Mouse (Mus musculus): ENCODE data around the gene Gm9747. TPM values are rescaled to one million over a fixed set of nuclear protein-coding genes. Genes with fewer than 3 reads are reported as not detected.
A peak's percentile ranks its signal among the peaks of the same experiment; 100 is the strongest.

Gene Gm9747
- total and polyA plus RNA-seq, 3 experiments: not detected

GRCm38 (mm10) chr1:82223042-82223795 lies 9.7 kb upstream of the Gm9747 start:
- Histone ChIP-seq H3K27ac (ENCODE audit: insufficient read depth, low read depth) (no peak overlapping the region), H3K79me2 (replicated peaks; ENCODE audit: control insufficient read depth, extremely low read depth, insufficient read depth, poor library complexity, severe bottlenecking) (no peaks in the 10 kb centered on the region), H3K36me3 (replicated peaks in 1 of 2; ENCODE audit: control insufficient read depth in 1 of 2, insufficient read depth in 1 of 2, low read length in 1 of 2) (no peaks in the 10 kb centered on the region), H3K4me2 (ENCODE audit: insufficient read depth, low read depth, poor library complexity, severe bottlenecking) (no peak overlapping the region), H3K4me1 (ENCODE audit: control insufficient read depth in 1 of 2, insufficient read depth in 2 of 2) (no peaks in the 10 kb centered on the region), H3K27me3 (replicated peaks) (no peaks in the 10 kb centered on the region), H3K9ac (ENCODE audit: insufficient read depth, low read depth) (no peak overlapping the region), H3K4me3 (replicated peaks in 1 of 3; ENCODE audit: low read depth in 2 of 3, low read length in 2 of 3, poor library complexity in 1 of 3) (no peak overlapping the region), H3K9me3 (replicated peaks; ENCODE audit: low read length) (no peaks in the 10 kb centered on the region)
- TF ChIP-seq CHD1 (IDR thresholded peaks at IDR 0.05; ENCODE audit: low read depth, low read length) (no peak), MAFK (IDR thresholded peaks at IDR 0.05; ENCODE audit: insufficient replicate concordance, low read length) (peak; percentile 80)
- no peak for DNase-seq (ENCODE audit: extremely low read depth)
- dilution Hi-C loops (cut with MboI; ENCODE audit: extremely low pct_ligation_motif_present, extremely low pct_unique_long_range_greater_than_20kb, low sequenced_read_pairs) (no loop called here), in situ Hi-C loops (cut with MboI; ENCODE audit: low pct_ligation_motif_present, low pct_unique_long_range_greater_than_20kb, low sequenced_read_pairs) (no loop called here)

GRCm38 (mm10) chr1:82228841-82229240 lies 4.1 kb upstream of the Gm9747 start:
- dilution Hi-C loops (cut with MboI; ENCODE audit: extremely low pct_ligation_motif_present, extremely low pct_unique_long_range_greater_than_20kb, low sequenced_read_pairs): no loop called here
- Histone ChIP-seq H3K9me3 (replicated peaks; ENCODE audit: low read length) (no peaks in the 10 kb centered on the region), H3K4me3 (replicated peaks in 1 of 3; ENCODE audit: low read depth in 2 of 3, low read length in 2 of 3, poor library complexity in 1 of 3) (no peak overlapping the region), H3K4me1 (ENCODE audit: control insufficient read depth in 1 of 2, insufficient read depth in 2 of 2) (no peaks in the 10 kb centered on the region), H3K79me2 (replicated peaks; ENCODE audit: control insufficient read depth, extremely low read depth, insufficient read depth, poor library complexity, severe bottlenecking) (no peaks in the 10 kb centered on the region), H3K27ac (ENCODE audit: insufficient read depth, low read depth) (no peak overlapping the region), H3K27me3 (replicated peaks) (no peaks in the 10 kb centered on the region), H3K36me3 (replicated peaks in 1 of 2; ENCODE audit: control insufficient read depth in 1 of 2, insufficient read depth in 1 of 2, low read length in 1 of 2) (no peaks in the 10 kb centered on the region), H3K9ac (ENCODE audit: insufficient read depth, low read depth) (no peak overlapping the region), H3K4me2 (ENCODE audit: insufficient read depth, low read depth, poor library complexity, severe bottlenecking) (no peak overlapping the region)
- TF ChIP-seq USF2 (conservative IDR thresholded peaks at IDR 0.05; ENCODE audit: low read depth, low read length) (no peak), UBTF (IDR thresholded peaks at IDR 0.05; ENCODE audit: low read depth, low read length) (no peak), EP300 (IDR thresholded peaks at IDR 0.05; ENCODE audit: low read length) (no peak), SIN3A (IDR thresholded peaks at IDR 0.05; ENCODE audit: low read length) (no peak), BHLHE40 (IDR thresholded peaks at IDR 0.05; ENCODE audit: low read depth, low read length) (no peak), MEF2A (IDR thresholded peaks at IDR 0.05; ENCODE audit: borderline replicate concordance, low read depth, low read length) (no peak), KAT2A (IDR thresholded peaks at IDR 0.05; ENCODE audit: insufficient replicate concordance, low read length) (no peak), POLR2AphosphoS2 (IDR thresholded peaks at IDR 0.05; ENCODE audit: low read depth, low read length) (no peak), JUND (conservative IDR thresholded peaks at IDR 0.05; ENCODE audit: low read depth, low read length) (no peak), MAFK (IDR thresholded peaks at IDR 0.05; ENCODE audit: insufficient replicate concordance, low read length) (no peak), TCF12 (IDR thresholded peaks at IDR 0.05; ENCODE audit: low read depth, low read length) (no peak), ZKSCAN1 (IDR thresholded peaks at IDR 0.05; ENCODE audit: borderline replicate concordance, low read depth, low read length) (no peak), ZC3H11A (IDR thresholded peaks at IDR 0.05; ENCODE audit: low read depth, low read length) (no peak), NELFE (IDR thresholded peaks at IDR 0.05; ENCODE audit: low read depth, low read length) (no peak), JUN (IDR thresholded peaks at IDR 0.05; ENCODE audit: insufficient read depth, low read depth, low read length) (no peak), SMC3 (IDR thresholded peaks at IDR 0.05; ENCODE audit: low read depth, low read length) (no peak)
- in situ Hi-C loops (cut with MboI; ENCODE audit: low pct_ligation_motif_present, low pct_unique_long_range_greater_than_20kb, low sequenced_read_pairs): no loop called here
- no peak for DNase-seq (ENCODE audit: extremely low read depth)
